Mouse (Mus musculus): Measurements from ENCODE around the gene Nxpe3.
"Not testable (repeated sequence)": the region's sequence is repeated elsewhere in the genome, so short reads cannot be mapped to it uniquely, and the experiment has no call there.

Nxpe3 gene

DNA sequence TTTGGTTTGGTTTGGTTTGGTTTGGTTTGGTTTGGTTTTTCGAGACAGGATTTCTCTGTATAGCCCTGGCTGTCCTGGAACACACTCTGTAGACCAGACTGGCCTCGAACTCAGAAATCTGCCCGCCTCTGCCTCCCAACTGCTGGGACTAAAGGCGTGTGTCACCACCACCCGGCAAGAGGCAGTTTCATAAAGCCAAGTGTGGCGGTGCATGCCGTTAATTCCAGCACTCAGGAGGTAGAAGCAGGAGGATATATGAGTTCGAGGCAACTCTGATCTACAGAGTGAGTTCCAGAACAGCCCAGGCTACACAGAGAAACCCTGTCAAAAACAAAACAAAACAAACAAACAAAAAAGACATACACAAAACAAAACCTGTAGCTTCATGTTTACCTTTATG lies 57.4 kb downstream of the Nxpe3 start:
- not testable (repeated sequence) for DNase-seq (ENCODE audit: extremely low spot score)

DNA sequence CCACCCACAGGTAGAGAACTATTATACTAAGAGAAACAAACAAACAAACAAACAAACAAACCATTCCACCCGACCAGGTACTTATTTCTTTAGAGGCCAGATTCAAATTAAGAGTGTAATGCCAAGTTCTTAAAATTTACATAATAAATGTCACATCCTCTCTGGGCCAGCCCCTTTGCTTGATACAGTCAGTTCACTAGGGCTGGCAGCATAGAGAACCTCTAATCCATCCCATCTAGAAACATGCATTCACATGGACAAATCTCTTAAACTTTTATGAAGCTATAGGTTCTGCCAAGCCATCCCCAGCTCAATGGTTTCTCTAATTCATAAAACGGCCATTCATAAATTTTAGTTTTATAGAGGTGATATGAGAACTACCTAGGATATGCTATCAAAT lies 57.9 kb downstream of the Nxpe3 start:
- DNase-seq (ENCODE audit: extremely low spot score) = no peak

DNA sequence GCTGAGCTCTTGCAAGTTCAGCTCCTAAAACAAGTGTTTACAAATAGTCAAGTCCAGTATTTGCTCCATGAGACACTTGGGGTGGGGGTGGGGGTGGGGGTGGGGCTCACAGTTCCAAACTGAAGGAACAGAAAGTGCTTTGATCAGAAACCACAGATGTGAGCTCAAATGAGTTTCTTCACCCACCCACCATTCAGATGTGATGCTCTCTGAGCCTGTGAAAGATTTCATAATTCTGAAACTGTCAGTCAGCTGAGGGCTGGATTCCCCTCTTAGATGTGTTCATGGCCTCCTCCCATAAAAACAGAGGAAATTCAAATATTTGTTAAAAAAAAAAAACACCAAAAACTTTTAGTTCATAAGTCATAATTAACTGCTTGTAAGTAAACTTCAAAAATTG lies 59.3 kb downstream of the Nxpe3 start:
- no peak for DNase-seq (ENCODE audit: extremely low spot score)

DNA sequence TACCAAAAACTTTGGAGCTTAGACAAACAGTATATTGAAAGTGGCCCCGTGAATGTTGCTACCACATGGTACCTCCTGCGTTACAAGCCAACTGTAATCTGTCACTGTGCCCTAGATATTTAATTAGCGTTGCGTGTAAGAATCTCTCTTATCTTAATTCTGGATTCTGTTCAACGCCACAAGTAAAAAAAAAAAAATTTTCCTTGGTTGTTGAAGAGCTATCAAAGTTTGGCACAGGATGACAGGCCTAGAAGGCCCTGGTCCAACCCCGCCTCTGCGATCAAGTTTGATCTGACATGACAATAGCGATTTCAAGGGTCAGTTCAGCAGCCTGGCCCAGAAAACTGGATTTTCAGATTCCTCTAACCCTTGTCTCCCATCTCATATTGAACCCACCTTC lies 62.5 kb downstream of the Nxpe3 start:
- DNase-seq (ENCODE audit: extremely low spot score) = no peak

DNA sequence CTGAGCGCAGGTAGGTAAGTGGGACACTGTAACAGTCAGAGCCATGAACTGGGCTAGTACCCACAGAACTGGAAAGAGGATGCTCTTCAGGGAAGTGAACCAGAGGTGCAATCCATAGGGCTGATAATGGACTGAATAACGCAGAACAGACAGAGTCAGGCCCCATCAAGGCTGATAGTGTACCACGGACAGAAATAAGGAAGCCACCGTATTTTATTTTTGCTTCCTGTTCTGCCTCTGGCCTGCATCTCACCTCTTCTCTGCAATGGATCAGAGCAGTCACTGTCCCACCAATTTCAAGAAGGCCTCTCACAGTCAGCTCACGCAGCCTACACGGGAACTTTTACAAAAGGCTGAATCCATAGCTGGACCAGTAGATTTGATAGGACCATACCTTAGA lies 63.0 kb downstream of the Nxpe3 start:
- DNase-seq (ENCODE audit: extremely low spot score) = no peak

DNA sequence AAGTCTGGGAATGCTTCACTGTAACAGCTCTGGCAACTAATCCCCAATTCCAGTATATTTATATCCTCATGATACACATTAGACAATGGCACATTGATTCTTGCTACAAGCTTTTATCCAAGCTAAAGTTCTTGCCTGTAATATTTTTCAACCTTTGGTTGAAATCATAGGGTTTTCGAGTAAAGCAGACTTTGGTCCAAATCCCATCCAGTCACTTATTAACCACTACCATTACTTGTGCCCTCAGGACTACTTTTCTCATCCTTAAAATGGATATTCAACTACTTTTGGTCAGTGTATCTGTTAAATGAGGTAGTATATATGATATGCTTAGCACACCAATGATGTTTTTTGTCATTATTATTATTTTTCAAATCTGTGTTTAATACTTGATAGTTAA lies 63.6 kb downstream of the Nxpe3 start:
- DNase-seq (ENCODE audit: extremely low spot score) = no peak

DNA sequence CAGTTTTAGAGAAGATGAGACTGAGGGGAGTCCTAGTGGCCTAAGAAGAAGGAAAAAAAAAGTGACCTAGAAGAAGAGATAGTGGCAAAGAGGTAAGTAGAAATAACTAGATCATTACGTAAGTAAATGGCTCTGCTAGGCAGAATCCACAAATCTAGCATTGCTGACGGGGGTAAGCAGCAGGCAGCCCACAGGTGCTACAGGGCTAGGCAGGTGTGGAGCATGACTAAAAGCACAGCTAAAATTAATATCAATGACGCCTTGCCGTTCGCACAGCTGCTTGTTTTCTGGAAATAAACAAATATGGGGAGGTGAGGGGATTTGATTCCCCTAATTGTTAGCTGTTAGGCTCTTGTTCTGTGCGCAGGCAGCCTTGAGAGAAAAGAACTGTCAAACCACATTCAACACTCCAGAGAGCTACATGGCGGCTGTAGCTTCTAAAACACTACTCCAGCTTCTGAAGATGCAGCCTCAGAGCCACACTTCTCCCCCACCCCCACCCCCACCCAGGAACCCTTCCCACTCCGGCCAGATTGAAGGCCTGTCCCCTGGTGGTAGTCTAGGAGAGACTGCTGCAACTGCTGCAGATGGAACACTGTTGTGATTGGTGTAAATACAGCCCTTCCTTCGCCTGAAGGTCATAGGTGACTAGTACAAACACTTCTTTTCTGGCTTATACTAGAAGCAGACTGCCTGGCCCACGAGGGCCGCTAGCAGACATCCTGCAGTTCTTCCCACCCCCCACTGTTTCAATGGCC lies 71.5 kb downstream of the Nxpe3 start:
- no peak for DNase-seq (ENCODE audit: extremely low spot score)

DNA sequence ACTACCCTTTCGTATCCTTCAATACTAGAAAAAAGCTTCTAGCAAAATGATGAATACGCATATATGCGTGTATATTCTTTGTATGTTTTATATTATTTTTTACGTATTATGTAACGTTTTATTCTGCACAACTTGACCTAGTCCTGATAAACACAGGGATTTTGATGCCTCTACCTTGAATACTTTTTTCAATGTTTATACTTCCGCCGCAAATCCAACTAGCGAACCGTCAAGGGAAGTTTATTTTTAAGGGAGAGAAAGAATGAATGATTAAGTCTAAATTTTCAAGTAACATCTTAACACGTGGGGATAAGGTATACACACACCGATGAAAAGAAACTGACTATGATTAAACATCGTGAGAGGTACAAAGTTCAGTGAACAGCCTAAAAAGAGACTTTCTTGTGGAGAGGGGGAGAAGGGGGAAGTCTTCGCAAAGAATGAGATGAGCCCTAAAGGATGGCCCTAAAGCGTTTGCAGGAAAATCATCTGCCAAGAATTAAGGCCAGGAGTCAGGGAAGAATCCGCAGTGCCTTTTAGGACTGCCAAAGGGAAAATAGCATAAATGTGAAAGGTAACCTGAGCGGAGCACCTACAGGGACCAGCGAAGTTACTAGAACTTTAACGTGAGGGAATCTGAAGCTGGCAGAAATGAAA lies 72.2 kb downstream of the Nxpe3 start:
- DNase-seq (ENCODE audit: extremely low spot score) = no peak

DNA sequence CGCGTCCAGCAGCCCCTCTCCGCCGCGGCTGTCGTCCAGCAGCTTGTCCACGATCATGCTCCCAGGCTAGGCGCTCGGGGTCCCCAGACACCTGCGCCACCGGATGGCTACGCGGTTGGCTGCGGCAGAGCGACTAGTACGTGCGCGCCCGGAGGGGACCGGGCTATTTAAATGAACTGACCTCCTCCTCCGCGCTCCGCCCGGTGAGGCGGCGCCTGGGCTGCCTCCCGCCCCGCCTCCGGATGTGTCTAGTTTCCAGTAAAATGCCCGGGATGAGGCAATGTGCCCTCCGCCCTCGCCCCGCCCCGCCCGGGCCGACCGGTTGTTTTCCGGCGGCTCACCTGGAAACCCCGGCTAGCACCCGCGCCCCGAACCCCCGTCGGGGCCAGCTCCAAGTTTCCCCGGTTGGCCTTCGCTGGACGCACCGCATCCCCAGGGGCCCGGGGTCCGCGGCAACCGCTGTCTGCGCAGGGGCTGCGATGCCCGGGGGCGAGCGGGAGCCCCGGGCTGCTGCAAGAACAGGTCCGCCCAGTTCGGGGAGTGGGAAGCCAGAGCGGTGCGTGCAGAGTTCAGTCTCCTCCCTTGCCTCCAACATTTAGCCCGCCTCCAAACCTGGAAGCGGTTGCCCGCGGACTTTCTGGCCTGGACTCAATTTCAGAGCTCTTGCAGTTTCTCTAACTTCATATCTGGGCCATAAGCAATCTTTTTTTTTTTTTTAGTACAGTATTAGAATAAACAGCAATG lies 72.9 kb downstream of the Nxpe3 start:
- DNase-seq (ENCODE audit: extremely low spot score) = peak; percentile 92

DNA sequence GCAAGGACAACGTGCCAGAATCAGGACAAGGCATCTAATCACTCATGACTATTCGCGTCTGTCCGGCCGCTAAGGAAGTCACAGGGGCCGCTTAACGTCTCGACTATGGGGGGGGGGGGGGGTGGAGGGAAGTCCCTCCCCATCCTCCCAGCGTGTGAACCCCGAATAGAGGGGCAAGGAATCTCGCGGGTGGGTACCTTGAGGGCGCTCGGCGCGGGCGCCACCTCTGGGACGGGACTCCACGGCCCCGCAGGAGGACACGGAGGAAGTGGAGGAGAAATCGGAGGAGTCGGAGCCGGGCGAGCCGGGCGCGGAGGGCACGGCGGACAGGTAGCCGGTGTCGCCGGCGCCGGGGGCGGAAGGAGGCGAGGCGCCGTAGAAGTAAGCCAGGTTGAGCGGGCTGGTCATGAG lies 73.5 kb downstream of the Nxpe3 start:
- no peak for DNase-seq (ENCODE audit: extremely low spot score)

DNA sequence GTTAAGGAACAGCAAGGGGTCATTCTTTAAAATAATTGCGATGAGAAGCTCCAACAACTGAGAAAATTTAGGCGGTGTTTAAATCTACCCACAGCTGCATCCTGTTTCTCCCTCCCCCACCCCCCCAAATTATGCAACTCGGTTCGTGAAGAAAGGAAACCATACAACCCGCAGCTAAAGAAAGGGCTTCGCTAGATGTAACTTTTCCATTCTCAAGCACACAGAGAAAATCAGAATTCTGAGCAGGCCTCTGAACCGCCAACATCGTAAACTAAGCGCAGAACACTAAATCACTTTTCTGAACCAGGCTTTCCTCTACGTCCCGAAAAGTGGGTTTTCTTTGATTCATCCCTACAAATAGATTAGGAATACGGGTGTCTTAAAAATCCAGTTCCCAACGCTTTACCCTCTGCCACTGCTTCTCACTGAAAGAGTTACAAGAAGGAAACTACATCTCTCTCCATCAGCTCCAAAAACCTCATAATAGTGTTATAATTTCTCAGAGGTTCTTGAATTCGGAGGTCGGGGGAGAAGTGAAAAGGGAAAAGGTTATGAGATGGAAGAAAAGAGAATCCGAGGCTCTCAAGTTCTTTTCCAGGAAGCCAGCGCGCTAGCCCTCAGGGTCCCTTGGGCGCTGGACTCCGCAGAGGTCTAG lies 74.0 kb downstream of the Nxpe3 start:
- DNase-seq (ENCODE audit: extremely low spot score) = peak; percentile 20

DNA sequence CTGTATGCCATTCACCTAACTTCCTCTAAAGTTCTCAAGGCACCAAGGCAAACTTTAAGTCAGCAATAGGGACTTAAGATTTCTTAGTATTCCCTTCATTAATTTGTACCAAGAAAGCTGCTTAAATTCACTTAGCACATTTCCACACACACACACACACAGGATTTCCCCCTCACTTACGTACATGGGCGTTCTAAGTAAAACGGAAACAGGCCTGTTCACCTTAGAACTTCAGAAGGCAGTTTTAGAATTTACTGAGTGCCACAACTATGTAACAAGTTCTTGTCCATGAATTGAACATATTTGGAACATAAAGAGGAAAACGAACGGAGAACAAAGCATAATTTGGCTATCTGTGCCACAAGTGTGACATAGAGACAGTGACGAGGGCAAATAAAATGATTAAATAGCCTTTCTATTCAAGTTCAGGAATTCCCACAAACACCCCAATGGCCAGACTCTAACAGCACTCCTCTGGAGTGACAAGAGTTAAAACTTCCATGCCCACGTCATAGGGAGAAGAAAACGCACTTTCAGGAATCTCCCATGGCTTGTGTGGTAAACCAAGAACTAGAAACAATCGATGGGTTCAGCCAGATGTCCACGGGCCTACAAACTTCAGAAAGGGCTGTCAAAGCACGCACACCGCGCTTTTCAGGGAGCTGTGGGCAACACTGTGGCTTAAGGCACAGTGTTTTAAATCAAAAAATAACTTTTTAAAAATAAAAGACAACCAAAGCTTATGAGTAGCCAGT lies 74.7 kb downstream of the Nxpe3 start:
- no peak for DNase-seq (ENCODE audit: extremely low spot score)

DNA sequence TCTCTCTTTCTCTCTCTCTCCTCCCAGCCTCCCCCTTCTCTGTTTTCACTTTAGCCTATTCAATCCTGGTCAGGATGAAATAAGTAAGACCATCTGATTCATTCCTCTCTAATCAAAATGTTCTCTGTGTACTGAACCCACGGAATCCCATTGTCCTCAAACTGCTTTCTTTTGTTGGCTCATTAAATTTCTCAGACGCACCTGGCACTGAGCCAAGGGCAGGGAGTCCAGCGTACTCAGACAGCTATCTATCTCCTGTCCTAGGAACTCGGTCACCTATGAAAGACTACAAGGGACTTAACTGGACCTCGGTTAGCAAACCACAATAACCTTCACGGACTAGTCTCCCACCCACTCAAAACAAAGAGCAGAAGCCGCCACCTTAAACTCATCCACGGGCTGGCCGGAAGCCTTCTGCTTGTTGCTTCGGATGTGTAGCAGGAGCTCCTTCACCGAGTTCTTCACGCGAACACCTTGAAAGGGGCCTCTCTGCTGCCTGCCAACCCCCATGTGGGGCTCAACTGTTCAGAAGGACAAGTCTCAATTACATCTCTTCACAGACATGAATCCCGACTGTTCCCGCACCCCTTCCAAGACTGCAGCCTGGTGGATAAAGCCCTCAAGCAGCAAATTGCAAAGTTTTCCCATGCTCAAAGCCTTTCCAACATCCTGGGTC lies 75.8 kb downstream of the Nxpe3 start:
- no peak for DNase-seq (ENCODE audit: extremely low spot score)

DNA sequence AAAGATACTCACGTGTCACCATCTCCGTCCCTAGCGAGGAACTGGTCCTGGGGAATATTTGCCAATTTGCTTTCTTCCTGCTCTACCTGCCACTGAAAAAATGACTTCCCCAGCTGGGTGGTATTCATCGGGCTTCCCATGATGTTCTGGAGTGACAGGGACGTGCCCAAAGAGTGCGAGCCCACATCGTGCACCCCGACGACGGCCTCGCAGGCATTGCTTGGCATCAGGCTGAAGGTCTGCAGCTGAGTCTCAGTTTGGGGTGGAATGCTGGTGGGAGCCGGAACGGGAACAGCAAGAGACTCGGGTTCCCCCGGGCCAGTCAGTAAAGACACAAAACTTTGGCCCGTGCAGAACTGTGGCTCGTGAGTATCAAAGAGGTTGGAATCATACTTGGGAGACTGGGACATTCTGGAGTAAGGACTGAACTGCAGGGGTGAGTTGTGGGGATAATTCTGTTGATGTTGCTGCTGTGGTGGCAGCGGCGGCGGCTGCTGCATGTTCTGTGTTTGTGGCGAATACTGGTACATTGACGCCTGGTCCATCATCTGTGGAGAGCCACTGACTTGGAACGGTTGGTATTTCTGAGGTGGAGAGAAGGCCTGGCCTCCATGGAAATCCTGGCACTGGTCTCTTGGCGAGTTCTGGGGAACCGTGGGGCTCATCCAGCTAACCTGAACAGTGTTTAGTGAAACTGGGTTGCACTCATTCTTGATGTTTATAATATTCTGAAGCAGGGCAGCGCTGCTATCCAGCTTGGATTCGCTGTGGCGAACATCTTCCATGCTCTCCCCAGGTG lies 77.2 kb downstream of the Nxpe3 start:
- DNase-seq (ENCODE audit: extremely low spot score) = no peak

DNA sequence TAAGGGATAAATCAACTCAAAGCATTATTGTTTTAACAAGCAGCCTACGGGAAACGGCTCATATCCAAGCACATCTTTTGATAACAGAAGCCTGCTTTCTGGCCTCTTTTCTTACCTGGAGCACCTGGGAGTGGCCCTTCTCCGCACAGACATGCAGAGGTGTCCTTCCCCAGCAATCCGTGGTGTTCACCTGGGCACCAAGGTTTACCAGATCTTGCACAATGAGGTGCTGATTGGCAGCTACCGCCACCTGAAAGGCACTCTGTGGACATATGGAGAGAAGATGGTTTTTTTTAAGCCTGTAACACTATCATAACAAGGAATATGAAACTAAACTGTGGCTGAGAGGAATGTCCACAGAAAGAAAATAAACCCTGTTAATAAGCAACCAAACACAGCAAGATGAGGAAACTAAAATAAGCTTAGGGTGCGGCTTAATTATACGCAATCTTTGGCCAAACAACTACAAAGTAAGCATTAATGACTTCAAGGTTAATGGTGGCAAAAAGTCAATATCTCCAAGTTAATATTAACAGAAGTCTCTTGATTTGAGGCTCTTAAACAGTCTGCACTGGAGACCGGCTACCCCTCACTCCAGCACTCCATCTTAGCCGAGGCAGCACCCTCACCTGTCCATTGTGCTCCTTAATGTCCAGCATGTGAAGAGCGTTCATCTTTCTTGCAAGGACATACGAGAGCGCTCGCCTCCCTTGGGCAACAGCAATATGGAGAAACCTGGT lies 78.7 kb downstream of the Nxpe3 start:
- DNase-seq (ENCODE audit: extremely low spot score) = no peak

DNA sequence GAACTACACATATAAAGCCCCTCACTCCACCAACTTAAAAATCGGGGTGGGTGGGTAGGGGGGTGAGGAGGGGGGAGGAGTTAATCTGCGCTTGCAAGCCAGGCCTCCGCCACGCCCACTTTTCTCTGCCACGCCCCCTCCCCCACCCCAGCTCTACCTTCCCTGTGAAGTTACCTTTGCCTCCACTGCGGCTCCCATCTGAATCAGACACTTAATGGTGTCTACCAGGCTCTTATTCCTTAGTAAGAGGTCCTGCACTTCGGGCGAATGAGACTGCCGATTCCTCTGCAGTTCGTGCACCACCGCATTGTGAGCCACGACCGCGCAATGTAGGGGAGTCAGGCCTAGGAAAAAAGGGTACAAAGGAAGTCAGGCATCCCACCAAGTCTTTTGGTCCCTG lies 79.6 kb downstream of the Nxpe3 start:
- no peak for DNase-seq (ENCODE audit: extremely low spot score)

DNA sequence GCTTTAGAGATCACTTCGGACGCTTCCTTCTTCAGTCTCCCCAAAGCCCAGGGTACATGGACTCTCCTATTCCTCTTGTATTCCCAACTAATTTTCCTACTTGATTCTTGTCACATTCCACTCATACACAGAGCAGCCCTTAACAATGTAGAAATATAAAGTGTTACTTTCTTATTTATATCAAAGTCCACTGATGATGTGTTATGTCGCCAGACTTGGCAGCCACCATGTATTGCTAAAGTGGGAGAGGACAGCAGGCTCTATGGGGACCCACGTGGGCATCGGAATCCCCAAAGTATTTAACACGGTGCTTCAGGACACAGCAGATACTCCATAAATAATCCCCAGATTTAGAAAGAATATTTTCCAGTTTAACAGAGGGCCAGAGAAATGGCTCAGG lies 80.4 kb downstream of the Nxpe3 start:
- no peak for DNase-seq (ENCODE audit: extremely low spot score)

DNA sequence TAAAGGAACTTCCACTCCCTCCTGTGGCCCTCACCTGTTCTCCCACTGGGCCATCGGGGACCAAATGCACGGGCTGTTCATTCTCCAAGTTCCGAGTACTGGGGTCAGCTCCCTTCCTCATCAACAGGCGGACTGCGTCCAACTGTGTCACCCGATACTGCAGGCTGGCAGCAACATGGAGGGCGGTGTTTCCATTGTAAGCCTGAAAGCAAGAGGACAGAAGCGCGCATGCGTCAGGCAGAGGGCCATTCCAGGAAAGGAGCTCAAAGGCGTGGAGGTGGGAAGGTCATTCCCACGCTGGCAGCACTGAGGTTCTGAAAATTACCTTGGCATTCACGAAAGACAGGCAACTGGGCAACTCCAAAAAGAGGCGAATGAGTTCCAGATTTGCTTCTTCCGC lies 81.2 kb downstream of the Nxpe3 start:
- no peak for DNase-seq (ENCODE audit: extremely low spot score)

DNA sequence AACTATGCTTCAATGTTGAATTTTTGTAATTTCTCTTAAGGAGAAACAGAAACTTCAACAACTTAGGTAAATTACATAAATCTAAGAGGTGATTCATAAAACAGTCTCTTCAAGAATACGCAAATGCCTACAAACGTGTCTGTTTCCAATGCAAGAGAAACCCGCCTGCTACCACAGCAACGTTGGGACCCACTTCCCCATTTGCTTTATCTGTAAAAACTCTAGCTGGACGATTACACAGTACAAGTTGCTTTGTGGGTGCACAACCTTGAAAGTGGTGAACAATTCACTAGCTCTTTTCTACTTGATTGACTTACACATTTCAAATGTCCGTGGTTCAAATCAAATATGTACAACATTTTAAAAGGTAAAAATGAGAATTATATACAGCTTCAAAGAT lies 83.3 kb downstream of the Nxpe3 start:
- DNase-seq (ENCODE audit: extremely low spot score) = no peak

Measured in embryo, embryonic 9.5 days (tissue).